In genomic region chr11:50591053-50591452, GRCm38 (mm10) we compare ENCODE assay signal across 21 mouse cellular contexts. TPM values are rescaled to one million over a fixed set of nuclear protein-coding genes. Genes with fewer than 3 reads are reported as not detected.
DNase-seq lines count a peak whose midpoint lies in the region; ATAC-seq and TF ChIP-seq lines count a peak whose summit lies in the region.
"Had no signal": no experiment of that assay in that cellular context is flagged by ENCODE, and none has a peak within 500 bp of the region (broad histone marks: within the 10 kb centered on the region; RNA-seq: fewer than 3 reads in every experiment).

No protein-coding gene starts in this region.

- no peaks in the 10 kb centered on the region for H3K4me1 ChIP-seq in intestine, embryonic 16.5 days (ENCODE audit: control insufficient read depth, insufficient read depth, low read length)
- H3K4me1 ChIP-seq in kidney, adult 2 months (ENCODE audit: control insufficient read depth, insufficient read depth, low read length): no peaks in the 10 kb centered on the region
- H3K4me1 ChIP-seq: forebrain, embryonic 12.5 days; heart, embryonic 15.5 days; liver, embryonic 15.5 days; midbrain, embryonic 12.5 days; neural tube, embryonic 12.5 days had no signal

- H3K4me3 ChIP-seq in intestine, embryonic 16.5 days (ENCODE audit: low read length): no peak overlapping the region
- no peak overlapping the region for H3K4me3 ChIP-seq in kidney, adult 2 months (ENCODE audit: insufficient read depth, low read depth, low read length)
- H3K4me3 ChIP-seq: forebrain, embryonic 12.5 days; heart, embryonic 15.5 days; limb, embryonic 15.5 days; liver, embryonic 15.5 days; midbrain, embryonic 12.5 days; neural tube, embryonic 12.5 days had no signal

- H3K9me3 ChIP-seq in intestine, embryonic 16.5 days (ENCODE audit: control insufficient read depth, low read length): no peaks in the 10 kb centered on the region
- H3K9me3 ChIP-seq: forebrain, embryonic 12.5 days; heart, embryonic 15.5 days; limb, embryonic 15.5 days; liver, embryonic 15.5 days; midbrain, embryonic 12.5 days; neural tube, embryonic 12.5 days had no signal

- H3K4me2 ChIP-seq in intestine, embryonic 16.5 days (ENCODE audit: low read depth, low read length): no peak overlapping the region
- H3K4me2 ChIP-seq: forebrain, embryonic 12.5 days; heart, embryonic 15.5 days; limb, embryonic 15.5 days; liver, embryonic 15.5 days; midbrain, embryonic 12.5 days; neural tube, embryonic 12.5 days had no signal

- H3K9ac ChIP-seq in intestine, embryonic 16.5 days (ENCODE audit: low read depth, low read length): no peak overlapping the region
- H3K9ac ChIP-seq: forebrain, embryonic 12.5 days; heart, embryonic 15.5 days; limb, embryonic 15.5 days; liver, embryonic 15.5 days; midbrain, embryonic 12.5 days; neural tube, embryonic 12.5 days had no signal

- no peak for TF ChIP-seq POLR2A in kidney, adult 2 months (IDR thresholded peaks at IDR 0.05; ENCODE audit: low read depth, low read length)

- intact Hi-C loops in left cerebral cortex, postnatal 10 days (cut with DNase I): no loop called here

- no peak overlapping the region for H3K27ac ChIP-seq in intestine, embryonic 16.5 days (ENCODE audit: low read length)
- no peak overlapping the region for H3K27ac ChIP-seq in kidney, adult 2 months (ENCODE audit: insufficient read depth, low read depth, low read length)
- H3K27ac ChIP-seq: forebrain, embryonic 12.5 days; heart, embryonic 15.5 days; limb, embryonic 15.5 days; liver, embryonic 15.5 days; midbrain, embryonic 12.5 days; neural tube, embryonic 12.5 days had no signal

- no peaks in the 10 kb centered on the region for H3K27me3 ChIP-seq in intestine, embryonic 16.5 days (replicated peaks; ENCODE audit: control insufficient read depth, insufficient read depth, low read length)
- H3K27me3 ChIP-seq in kidney, adult 2 months (replicated peaks; ENCODE audit: control insufficient read depth, insufficient read depth, low read length): no peaks in the 10 kb centered on the region
- H3K27me3 ChIP-seq: forebrain, embryonic 12.5 days; limb, embryonic 15.5 days; liver, embryonic 15.5 days; neural tube, embryonic 12.5 days had no signal

- ATAC-seq in intestine, embryonic 16.5 days: no peak
- ATAC-seq: hindbrain, embryonic 16.5 days had no signal

- 71% methylated on average over 13 of the region's 13 CpGs for WGBS in intestine, embryonic 16.5 days
- 74% methylated on average over 13 of the region's 13 CpGs for WGBS in kidney, adult 2 months

- TF ChIP-seq CTCF in kidney, adult 2 months (conservative IDR thresholded peaks at IDR 0.05; ENCODE audit: insufficient read depth, insufficient read length, low read depth, low read length): no peak

- peak; percentile 30 to 44 for DNase-seq in left cerebral cortex, adult 18-20 months (ENCODE audit: low spot score in 2 of 2)
- DNase-seq in left cerebral cortex, postnatal 10 days (ENCODE audit: extremely low spot score in 1 of 2, low spot score in 2 of 2): no peak
- DNase-seq in frontal cortex, adult 2 months (ENCODE audit: extremely low spot score in 1 of 2, low spot score in 1 of 2): peak; percentile 56 to 66
- peak; percentile 52 to 69 for DNase-seq in frontal cortex, postnatal 36 days (ENCODE audit: low spot score in 2 of 2)
- peak; percentile 37 to 49 for DNase-seq in right cerebral cortex, postnatal 10 days (ENCODE audit: low spot score in 2 of 2)
- DNase-seq in kidney, adult 2 months: no peak
- DNase-seq: adrenal gland, postnatal 10 days; cerebellum, adult 9-11 months; gastrocnemius, postnatal 36 days; kidney, adult 11 months; kidney, postnatal 14 days; lung, postnatal 4 days; thymus, postnatal 25 days had no signal

- H3K36me3 ChIP-seq in intestine, embryonic 16.5 days (ENCODE audit: control insufficient read depth, insufficient read depth, low read length): no peaks in the 10 kb centered on the region
- H3K36me3 ChIP-seq in kidney, adult 2 months (ENCODE audit: control insufficient read depth, insufficient read depth, low read length): no peaks in the 10 kb centered on the region
- H3K36me3 ChIP-seq: forebrain, embryonic 12.5 days; heart, embryonic 15.5 days; limb, embryonic 15.5 days; liver, embryonic 15.5 days; midbrain, embryonic 12.5 days; neural tube, embryonic 12.5 days had no signal

RNA-seq across cellular contexts. Expression of gene Adamts2, which starts 10.8 kb away (rescaled TPM):
- 10 to 100 TPM in 1 of 2 experiments, 1 to 10 TPM in 1; 9.9 to 12.1 TPM for total RNA-seq in left cerebral cortex, adult 18-20 months (2021)
- total RNA-seq in left cerebral cortex, postnatal 10 days (2021): 10 to 100 TPM; 11.1 to 14.3 TPM
- polyA plus RNA-seq in frontal cortex, adult 2 months (2012; rRNA removed): 6.6 and 7.5 TPM in 2 replicates
- polyA plus RNA-seq in intestine, embryonic 16.5 days (2015; fragmentation: Nextera tagmentation; extraction: Ambion mirVana): 6.5 and 7.8 TPM in 2 replicates
- 4.5 and 7.0 TPM in 2 replicates for polyA plus RNA-seq in kidney, adult 2 months (2012; rRNA removed)

Comparison
In these comparisons a context has a peak if more than half of its experiments do, and no peak if none do; other contexts are left out.
1. DNase-seq: peak in left cerebral cortex, adult 18-20 months (2 of 2), frontal cortex, adult 2 months (2 of 2), frontal cortex, postnatal 36 days (2 of 2) and right cerebral cortex, postnatal 10 days (2 of 2); none in left cerebral cortex, postnatal 10 days (0 of 2) and kidney, adult 2 months (single experiment).